In the genomic region with DNA sequence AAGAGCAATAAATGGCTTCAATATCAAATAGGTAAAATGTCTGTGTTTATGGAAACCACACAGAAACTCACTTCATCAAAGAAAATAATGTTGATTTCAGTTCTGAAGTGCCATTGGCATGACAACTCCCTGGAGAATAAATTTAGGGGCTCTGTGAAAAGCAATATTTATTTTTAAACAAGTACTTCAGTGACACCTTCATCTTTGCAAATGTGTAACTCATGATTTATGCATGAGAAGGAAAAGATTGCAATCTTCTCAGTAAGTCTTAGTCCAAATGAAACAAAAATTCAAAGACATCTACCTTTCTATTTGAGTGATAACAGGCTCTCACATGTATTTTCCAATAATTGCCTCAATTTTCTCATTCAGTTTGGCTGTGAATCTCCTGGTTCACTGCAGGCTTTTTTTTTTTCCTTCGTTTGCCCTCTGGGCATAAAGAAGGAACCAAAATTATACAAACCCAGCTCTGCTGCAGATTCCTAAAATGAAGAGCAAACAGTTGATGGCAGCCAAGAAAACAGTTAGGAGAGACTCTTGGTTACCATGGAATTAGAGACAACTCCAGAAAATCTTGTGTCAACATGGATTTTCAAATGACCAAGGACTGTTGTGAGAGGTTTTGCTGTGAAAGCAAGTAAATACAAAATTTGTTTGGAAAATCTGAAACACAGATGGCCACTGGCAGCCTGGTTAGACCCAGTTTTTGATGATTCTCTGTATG, we compare ENCODE assay signal across 26 mouse cellular contexts.
DNase-seq lines count a peak whose midpoint lies in the region; ATAC-seq and TF ChIP-seq lines count a peak whose summit lies in the region.
"Had no signal": no experiment of that assay in that cellular context is flagged by ENCODE, and none has a peak within 500 bp of the region (broad histone marks: within the 10 kb centered on the region; RNA-seq: fewer than 3 reads in every experiment).

No protein-coding gene starts in this region.

- no peaks in the 10 kb centered on the region for H3K27me3 ChIP-seq in forebrain, embryonic 16.5 days (replicated peaks; ENCODE audit: control insufficient read depth, insufficient read depth, low read length)
- H3K27me3 ChIP-seq in forebrain, embryonic 13.5 days = no peaks in the 10 kb centered on the region
- H3K27me3 ChIP-seq in midbrain, postnatal 0 days (ENCODE audit: insufficient read depth, low read length) = no peaks in the 10 kb centered on the region
- no peaks in the 10 kb centered on the region for H3K27me3 ChIP-seq in midbrain, embryonic 16.5 days (ENCODE audit: control insufficient read depth, insufficient read depth, low read depth, low read length)
- H3K27me3 ChIP-seq: embryonic facial prominence, embryonic 12.5 days; kidney, embryonic 15.5 days; limb, embryonic 15.5 days; lung, embryonic 15.5 days; neural tube, embryonic 15.5 days had no signal

- DNase-seq in left cerebral cortex, adult 11 months (ENCODE audit: low spot score) = peak; percentile 4
- DNase-seq in left cerebral cortex, postnatal 36 days (ENCODE audit: low spot score in 2 of 2) = no peak
- peak; percentile 8 for DNase-seq in midbrain, postnatal 0 days (ENCODE audit: low spot score)
- no peak for DNase-seq in heart, postnatal 10 days
- DNase-seq: adrenal gland, postnatal 25 days; cerebellum, adult 18-20 months; cerebellum, postnatal 14 days; gastrocnemius, postnatal 10 days; heart, adult 11 months; kidney, postnatal 36 days; layer of hippocampus, adult 9-11 months; lung, postnatal 4 days had no signal

- H3K27ac ChIP-seq in forebrain, embryonic 16.5 days (ENCODE audit: low read length) = no peak overlapping the region
- H3K27ac ChIP-seq in forebrain, embryonic 13.5 days = no peak overlapping the region
- H3K27ac ChIP-seq in midbrain, postnatal 0 days (ENCODE audit: low read depth, low read length) = no peak overlapping the region
- H3K27ac ChIP-seq in midbrain, embryonic 16.5 days (ENCODE audit: low read length) = no peak overlapping the region
- H3K27ac ChIP-seq: embryonic facial prominence, embryonic 12.5 days; kidney, embryonic 15.5 days; limb, embryonic 15.5 days; liver, embryonic 14.5 days; lung, embryonic 15.5 days; neural tube, embryonic 15.5 days; stomach, postnatal 0 days had no signal

- intact Hi-C loops in left cerebral cortex, postnatal 36 days (cut with DNase I) = no loop called here
- intact Hi-C loops in heart, postnatal 10 days (cut with DNase I) = no loop called here

- ATAC-seq in forebrain, embryonic 16.5 days = peak; percentile 31; the same call in 1 of the 2 replicates
- ATAC-seq in forebrain, embryonic 13.5 days = no peak
- ATAC-seq in midbrain, postnatal 0 days (ENCODE audit: low FRiP score) = no peak
- no peak for ATAC-seq in midbrain, embryonic 16.5 days
- ATAC-seq: CD4-positive, CD25-positive, alpha-beta regulatory T cell, adult 4 months; intestine, postnatal 0 days had no signal

- no peak overlapping the region for H3K4me2 ChIP-seq in forebrain, embryonic 16.5 days (ENCODE audit: low read length)
- no peak overlapping the region for H3K4me2 ChIP-seq in forebrain, embryonic 13.5 days
- no peak overlapping the region for H3K4me2 ChIP-seq in midbrain, postnatal 0 days (ENCODE audit: low read depth, low read length, poor library complexity, severe bottlenecking)
- no peak overlapping the region for H3K4me2 ChIP-seq in midbrain, embryonic 16.5 days (ENCODE audit: low read length)
- H3K4me2 ChIP-seq: embryonic facial prominence, embryonic 12.5 days; heart, embryonic 11.5 days; kidney, embryonic 15.5 days; limb, embryonic 15.5 days; lung, embryonic 15.5 days; neural tube, embryonic 15.5 days had no signal

- peaks cover 3% of the 10 kb centered on the region; the same call in 1 of the 2 replicates for H3K4me1 ChIP-seq in forebrain, embryonic 16.5 days (replicated peaks; ENCODE audit: control insufficient read depth, insufficient read depth, low read length)
- H3K4me1 ChIP-seq in forebrain, embryonic 13.5 days = no peaks in the 10 kb centered on the region
- H3K4me1 ChIP-seq in midbrain, postnatal 0 days (ENCODE audit: insufficient read depth, low read length) = no peaks in the 10 kb centered on the region
- no peaks in the 10 kb centered on the region for H3K4me1 ChIP-seq in midbrain, embryonic 16.5 days (ENCODE audit: control insufficient read depth, insufficient read depth, low read length)
- H3K4me1 ChIP-seq: embryonic facial prominence, embryonic 12.5 days; kidney, embryonic 15.5 days; limb, embryonic 15.5 days; lung, embryonic 15.5 days; neural tube, embryonic 15.5 days had no signal

- H3K36me3 ChIP-seq in forebrain, embryonic 16.5 days (ENCODE audit: control insufficient read depth, insufficient read depth) = no peaks in the 10 kb centered on the region
- no peaks in the 10 kb centered on the region for H3K36me3 ChIP-seq in forebrain, embryonic 13.5 days (ENCODE audit: poor library complexity, severe bottlenecking)
- H3K36me3 ChIP-seq in midbrain, postnatal 0 days (ENCODE audit: insufficient read depth, low read length) = no peaks in the 10 kb centered on the region
- H3K36me3 ChIP-seq in midbrain, embryonic 16.5 days (ENCODE audit: control insufficient read depth, insufficient read depth, low read length) = no peaks in the 10 kb centered on the region
- H3K36me3 ChIP-seq: embryonic facial prominence, embryonic 12.5 days; kidney, embryonic 15.5 days; limb, embryonic 15.5 days; lung, embryonic 15.5 days; neural tube, embryonic 15.5 days had no signal

- no peaks in the 10 kb centered on the region for H3K9me3 ChIP-seq in forebrain, embryonic 16.5 days (ENCODE audit: control insufficient read depth, low read length)
- no peaks in the 10 kb centered on the region for H3K9me3 ChIP-seq in forebrain, embryonic 13.5 days (replicated peaks)
- H3K9me3 ChIP-seq in midbrain, postnatal 0 days (ENCODE audit: low read length) = no peaks in the 10 kb centered on the region
- no peaks in the 10 kb centered on the region for H3K9me3 ChIP-seq in midbrain, embryonic 16.5 days (replicated peaks; ENCODE audit: control insufficient read depth, low read length, poor library complexity, severe bottlenecking)
- H3K9me3 ChIP-seq: embryonic facial prominence, embryonic 12.5 days; kidney, embryonic 15.5 days; limb, embryonic 15.5 days; lung, embryonic 15.5 days; neural tube, embryonic 15.5 days had no signal

- no peak overlapping the region for H3K9ac ChIP-seq in forebrain, embryonic 16.5 days (replicated peaks; ENCODE audit: low read depth, low read length)
- H3K9ac ChIP-seq in forebrain, embryonic 13.5 days = no peak overlapping the region
- no peak overlapping the region for H3K9ac ChIP-seq in midbrain, postnatal 0 days (replicated peaks; ENCODE audit: low read length, poor library complexity, severe bottlenecking)
- no peak overlapping the region for H3K9ac ChIP-seq in midbrain, embryonic 16.5 days (ENCODE audit: low read depth, low read length)
- H3K9ac ChIP-seq: embryonic facial prominence, embryonic 12.5 days; kidney, embryonic 15.5 days; limb, embryonic 15.5 days; liver, embryonic 14.5 days; lung, embryonic 15.5 days; neural tube, embryonic 15.5 days had no signal

- WGBS in forebrain, embryonic 16.5 days = 28% methylated on average over 1 of the region's 1 CpGs
- 58% methylated on average over 1 of the region's 1 CpGs for WGBS in forebrain, embryonic 13.5 days
- WGBS in midbrain, postnatal 0 days = 28% methylated on average over 1 of the region's 1 CpGs
- WGBS in midbrain, embryonic 16.5 days = 54% methylated on average over 1 of the region's 1 CpGs

- no peak overlapping the region for H3K4me3 ChIP-seq in forebrain, embryonic 16.5 days (replicated peaks; ENCODE audit: low read length)
- no peak overlapping the region for H3K4me3 ChIP-seq in forebrain, embryonic 13.5 days
- no peak overlapping the region for H3K4me3 ChIP-seq in midbrain, postnatal 0 days (ENCODE audit: low read depth, low read length)
- no peak overlapping the region for H3K4me3 ChIP-seq in midbrain, embryonic 16.5 days (ENCODE audit: low read depth, low read length)
- H3K4me3 ChIP-seq: embryonic facial prominence, embryonic 12.5 days; erythroblast, embryonic 14.5 days; kidney, embryonic 15.5 days; limb, embryonic 15.5 days; lung, embryonic 15.5 days; neural tube, embryonic 15.5 days had no signal

- TF ChIP-seq CTCF in midbrain, postnatal 0 days (IDR thresholded peaks at IDR 0.05) = no peak

Comparison
In these comparisons a context has a peak if more than half of its experiments do, and no peak if none do; other contexts are left out.
1. DNase-seq: peak in left cerebral cortex, adult 11 months (single experiment) and midbrain, postnatal 0 days (single experiment); none in left cerebral cortex, postnatal 36 days (0 of 2) and heart, postnatal 10 days (0 of 2).